Mouse (Mus musculus) central nervous system, embryonic 14 days (tissue): Measurements from ENCODE around the gene Wdr54. TPM values are rescaled to one million over a fixed set of nuclear protein-coding genes. Genes with fewer than 3 reads are reported as not detected.

Experiments
- polyA plus RNA-seq: library from polyadenylated mRNA; depleted of rRNA; stranded (reverse); fragments of >200 nt; gene quantifications from 2 replicates; pipeline ENCODE4 v1.2.3, GENCODE M21; 2012; rRNA removed

Gene Wdr54
- 22.1 and 23.0 TPM in 2 replicates for polyA plus RNA-seq

DNA sequence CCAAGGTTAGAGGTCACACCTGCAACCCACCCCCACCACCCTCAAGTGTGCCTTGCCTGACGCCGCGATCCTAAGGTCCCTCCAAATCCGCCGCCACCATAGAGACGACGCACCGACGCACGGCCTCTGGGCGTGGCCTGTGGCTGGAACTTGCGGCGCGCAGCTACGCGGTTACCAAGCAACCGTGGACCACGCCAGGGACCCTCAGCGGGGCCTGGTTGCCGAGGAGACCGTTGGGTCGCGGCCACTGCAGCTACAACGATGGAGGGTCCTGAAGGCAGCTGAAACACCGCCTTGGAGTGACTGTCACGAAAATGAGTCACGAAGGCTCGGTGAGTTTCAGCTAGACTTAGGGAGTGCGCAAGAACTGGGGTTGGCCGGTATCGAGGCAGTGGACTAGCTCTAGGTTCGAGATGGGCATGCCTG, at the start of gene Wdr54, which contains the start of gene 1700003E16Rik:
Wdr54 (minus strand) TSS at position 139 of the 426 bp plus-strand sequence.
1700003E16Rik (plus strand) TSS at position 146 of the 426 bp plus-strand sequence.

DNA sequence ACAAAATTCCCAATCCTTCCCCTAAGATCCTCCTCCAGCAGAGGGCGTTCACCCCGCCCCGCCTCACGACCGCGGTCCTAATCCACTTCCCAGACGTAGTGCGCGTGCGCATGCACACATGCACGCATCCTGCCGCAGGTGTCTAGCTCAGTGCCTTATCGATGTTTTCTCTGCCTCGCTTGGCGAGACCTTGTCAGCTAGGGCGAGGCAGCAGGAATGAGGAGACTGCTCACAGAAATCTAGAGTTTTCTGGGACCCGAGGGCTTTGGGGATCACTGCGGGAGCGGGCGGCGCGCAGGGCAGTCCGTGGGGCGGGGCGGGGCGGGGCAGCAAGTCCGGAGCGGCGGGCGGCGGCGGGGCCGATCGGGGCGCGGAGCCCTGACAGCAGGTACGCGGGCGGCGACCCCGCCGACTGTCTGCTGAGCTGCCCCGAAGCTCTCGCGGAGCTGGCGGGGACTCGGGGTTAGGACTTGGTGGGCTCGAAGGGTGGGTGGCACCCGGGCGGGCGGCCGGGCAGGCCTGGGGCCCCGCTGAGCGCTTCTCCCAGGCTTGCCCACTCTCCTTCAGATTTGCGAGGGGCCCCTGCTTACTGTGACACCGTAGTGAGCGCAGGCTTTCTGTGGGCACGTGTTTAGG, 9.5 kb upstream of the Wdr54 start, which contains the start of gene Dctn1:
Dctn1 (plus strand) TSS at position 314 of the 636 bp plus-strand sequence.

DNA sequence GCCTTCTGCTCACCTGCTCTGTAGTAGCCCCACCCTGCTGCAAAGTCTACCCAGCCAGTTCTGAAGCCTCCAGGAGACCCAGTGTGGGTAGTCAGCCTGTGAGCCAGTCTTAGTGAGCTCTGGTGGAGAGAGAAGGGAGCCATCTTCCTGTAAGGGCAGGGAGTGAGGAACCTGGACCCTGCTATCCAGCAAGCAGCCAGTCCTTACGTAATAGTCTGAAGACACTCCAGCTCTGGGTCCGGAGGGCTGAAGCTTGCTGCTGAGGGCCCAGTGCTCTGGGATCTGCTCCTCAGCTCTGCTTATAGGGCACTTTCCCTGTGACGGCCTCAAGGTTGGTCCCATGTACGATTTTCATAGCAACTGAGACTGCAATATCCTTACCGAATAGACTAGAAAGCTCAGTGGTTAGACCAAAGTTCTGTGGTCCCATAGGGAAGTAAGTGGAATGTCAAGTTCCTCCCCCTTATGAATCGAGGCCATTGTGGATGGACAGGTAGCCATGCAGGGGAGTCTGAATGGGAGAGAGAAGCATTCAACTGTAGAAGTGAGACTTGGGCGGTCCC, 21.2 kb downstream of the Wdr54 start, which contains the start of gene Rtkn:
Rtkn (plus strand) TSS at position 513 of the 563 bp plus-strand sequence.

DNA sequence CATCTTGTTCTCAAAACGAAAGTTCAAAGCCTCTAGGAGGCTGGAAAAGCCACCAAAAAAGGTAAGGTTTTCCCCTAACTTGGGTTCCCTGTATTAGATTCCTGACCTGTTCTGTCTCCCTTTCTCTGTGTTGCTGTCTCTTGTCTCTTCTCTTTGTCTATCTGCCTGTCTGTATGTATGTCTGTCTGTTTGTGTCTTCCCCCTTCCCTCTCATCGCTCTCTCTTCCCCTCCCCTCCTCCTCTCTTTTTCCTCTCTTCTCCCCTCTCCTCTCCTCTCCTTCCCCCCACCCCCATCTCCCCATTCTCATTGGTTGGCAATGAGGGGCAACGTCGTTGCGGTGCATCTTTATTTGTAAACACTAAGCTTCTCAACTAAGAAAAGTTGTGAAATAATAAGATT, 30.9 kb downstream of the Wdr54 start, which contains the start of gene Ino80b:
Ino80b (minus strand) TSS at position 101 of the 400 bp plus-strand sequence.

DNA sequence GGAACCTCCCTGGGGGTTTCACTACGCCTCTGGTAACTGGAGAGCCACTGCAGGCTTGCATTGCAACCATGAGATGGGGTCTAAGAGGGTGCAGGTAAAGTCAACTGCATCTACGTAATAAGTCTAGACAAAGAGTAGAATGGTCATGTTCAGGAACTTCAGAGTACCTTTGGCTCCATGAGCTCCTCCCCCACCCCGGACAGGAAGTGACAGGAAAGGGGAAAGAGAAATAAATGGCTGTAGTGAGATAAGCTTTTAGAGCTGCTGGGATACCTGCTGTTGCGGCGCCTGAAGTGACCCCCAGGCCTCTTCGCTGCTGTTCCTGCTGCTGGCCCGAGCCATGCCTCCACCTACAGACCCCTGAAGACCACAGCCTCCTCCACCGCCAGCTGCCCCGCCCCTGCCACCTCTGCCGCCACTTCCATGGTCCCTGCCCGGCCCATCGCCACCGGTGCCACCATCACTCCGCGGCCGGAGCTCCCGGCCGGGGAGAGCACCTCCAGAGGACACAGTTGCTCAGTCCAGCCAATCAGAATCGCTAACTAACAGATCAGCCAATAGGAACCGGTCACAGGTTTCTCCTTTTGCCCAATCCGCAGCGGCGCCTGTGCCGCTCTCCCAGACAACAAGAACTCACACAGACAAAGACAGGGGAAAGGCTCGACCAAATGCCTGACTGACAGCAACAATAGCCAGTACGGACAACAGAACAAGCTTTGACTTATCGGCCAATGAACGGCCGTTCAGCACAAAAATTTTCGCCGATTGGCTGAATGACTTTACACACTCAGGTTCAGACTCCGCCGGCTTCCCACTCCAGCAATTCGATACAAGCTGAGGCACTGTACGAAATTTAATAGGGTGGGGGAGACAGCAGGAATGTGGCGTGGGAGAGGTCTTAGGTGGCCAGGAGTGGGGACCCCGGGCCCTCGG, 35.0 kb downstream of the Wdr54 start, which contains the start of gene Wbp1:
Wbp1 (minus strand) TSS at position 630 of the 933 bp plus-strand sequence.

DNA sequence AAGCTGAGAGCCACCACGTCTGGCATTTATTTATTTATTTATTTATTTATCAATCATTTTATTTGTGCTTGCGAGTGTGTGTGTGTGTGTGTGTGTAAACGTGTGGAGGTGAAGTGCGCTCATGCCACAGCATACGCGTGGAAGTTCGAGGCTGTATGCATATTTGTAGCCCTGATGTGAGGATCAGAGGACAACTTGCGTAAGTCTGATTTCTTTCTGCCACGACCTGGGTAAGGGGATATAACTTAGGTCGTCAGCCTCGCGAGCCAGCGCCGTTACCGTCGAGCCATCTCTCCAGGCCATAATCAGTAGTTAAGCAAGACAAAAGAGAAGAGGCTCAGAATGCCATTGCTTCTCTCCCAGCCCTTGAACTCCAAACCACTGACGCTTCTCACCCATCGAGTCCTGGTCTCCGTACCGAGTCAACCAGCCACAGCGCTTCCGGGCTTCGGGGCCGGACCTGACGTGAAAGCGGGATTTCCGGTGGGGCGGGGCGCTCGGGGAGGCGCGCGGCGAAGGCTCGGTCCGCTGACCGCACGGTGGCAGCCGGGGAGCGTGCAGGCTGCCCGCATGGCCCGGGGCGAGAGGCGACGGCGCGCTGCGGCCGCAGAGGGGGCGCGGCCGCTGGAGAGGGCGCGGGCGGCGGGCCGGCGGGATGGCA, 41.1 kb downstream of the Wdr54 start, which contains the start of gene Mogs:
Mogs (plus strand) TSS at position 486 of the 661 bp plus-strand sequence.

DNA sequence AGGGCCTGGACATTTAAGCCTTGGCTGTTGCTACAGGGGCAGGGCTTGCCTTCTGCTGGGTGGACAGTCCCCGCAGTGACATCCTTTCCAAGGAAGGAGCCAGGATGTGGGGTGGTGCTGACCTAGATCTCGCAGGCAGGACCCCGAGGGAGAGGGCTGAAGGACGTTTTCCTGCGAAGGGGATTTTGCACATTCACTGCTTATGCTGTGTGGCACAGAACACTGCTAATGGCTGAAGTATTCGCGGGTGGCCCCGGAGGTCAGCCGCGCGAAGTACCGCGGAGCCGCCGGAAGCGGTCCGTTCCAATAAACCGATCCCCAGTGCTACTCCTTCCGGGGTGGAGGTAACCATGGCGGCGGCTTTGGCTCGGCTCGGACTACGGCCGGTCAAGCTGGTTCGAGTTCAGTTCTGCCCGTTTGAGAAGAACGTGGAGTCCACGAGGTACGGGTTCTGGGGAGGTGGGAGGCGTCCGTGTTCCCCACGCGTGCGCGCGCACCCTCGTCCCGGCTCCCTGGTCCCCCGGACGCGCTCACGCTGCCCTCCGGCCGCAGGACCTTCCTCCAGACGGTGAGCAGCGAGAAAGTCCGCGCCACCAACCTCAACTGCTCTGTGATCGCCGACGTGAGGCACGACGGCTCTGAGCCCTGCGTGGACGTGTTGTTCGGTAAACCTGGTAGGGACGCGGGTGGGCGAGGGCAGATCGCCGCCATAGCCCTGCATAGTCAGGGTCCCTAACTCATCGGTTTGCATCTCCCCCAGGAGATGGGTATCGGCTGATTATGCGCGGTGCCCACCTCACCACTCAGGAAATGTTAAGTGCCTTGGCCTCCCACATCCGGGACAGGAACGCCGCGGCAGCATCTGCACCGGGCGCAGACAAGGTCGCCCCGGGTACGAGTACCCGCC, 47.2 kb downstream of the Wdr54 start, which contains the start of gene Mrpl53:
Mrpl53 (plus strand) TSS at position 279 of the 907 bp plus-strand sequence.

DNA sequence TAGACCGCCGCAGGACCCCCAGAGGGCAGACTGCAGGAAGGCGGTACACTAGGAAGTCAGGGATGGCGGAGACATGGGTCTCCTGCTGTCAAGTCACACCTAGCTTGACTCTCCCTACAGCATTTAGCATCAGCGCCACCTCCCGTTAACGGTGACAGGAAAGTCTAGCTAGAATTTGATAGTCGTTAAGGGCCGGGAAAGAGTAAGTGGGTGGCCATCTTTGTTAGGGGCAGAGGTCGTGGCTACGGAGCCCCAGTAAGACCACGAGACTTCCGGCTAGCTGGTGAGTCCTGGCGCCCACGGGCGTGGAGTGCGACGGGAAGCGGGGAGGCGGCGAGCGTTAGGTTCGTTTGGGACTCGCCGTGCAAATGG, 54.9 kb downstream of the Wdr54 start, which contains the start of the genes Ccdc142 and Gm42688:
Ccdc142 (plus strand) TSS at position 286 of the 372 bp plus-strand sequence.
Gm42688 (plus strand) TSS at position 302 of the 372 bp plus-strand sequence.

Other genes with a start within 250 kb of the Wdr54 start
- gene Sema4f, start 216.6 kb downstream of the Wdr54 start, polyA plus RNA-seq, result 17.5 and 21.0 TPM in 2 replicates
- 0.12 and 0.28 TPM in 2 replicates for gene M1ap, start 209.5 kb downstream of the Wdr54 start, polyA plus RNA-seq
- gene Dok1, start 122.9 kb downstream of the Wdr54 start, polyA plus RNA-seq, result 3.2 and 7.1 TPM in 2 replicates
- gene Loxl3, start 122.2 kb downstream of the Wdr54 start, polyA plus RNA-seq, result 8.4 and 18.4 TPM in 2 replicates
- 306 and 308 TPM in 2 replicates for gene Aup1, start 101.9 kb downstream of the Wdr54 start, polyA plus RNA-seq
- 83.5 and 85.6 TPM in 2 replicates for gene Htra2, start 101.1 kb downstream of the Wdr54 start, polyA plus RNA-seq
- gene Dqx1, start 98.6 kb downstream of the Wdr54 start, polyA plus RNA-seq, result 1.4 and 1.5 TPM in 2 replicates
- gene Tlx2, start 86.1 kb downstream of the Wdr54 start, polyA plus RNA-seq, result 0.28 and 3.1 TPM in 2 replicates
- 62.5 and 64.1 TPM in 2 replicates for gene Pcgf1, start 78.5 kb downstream of the Wdr54 start, polyA plus RNA-seq
- gene Lbx2, start 70.0 kb downstream of the Wdr54 start, polyA plus RNA-seq, result 0.46 and 0.70 TPM in 2 replicates
- 8.7 and 9.8 TPM in 2 replicates for gene Ccdc142, start 54.8 kb downstream of the Wdr54 start, polyA plus RNA-seq
- 9.4 and 10.1 TPM in 2 replicates for gene Gm42688, start 54.8 kb downstream of the Wdr54 start, polyA plus RNA-seq
- 114 and 124 TPM in 2 replicates for gene Mrpl53, start 47.4 kb downstream of the Wdr54 start, polyA plus RNA-seq
- gene Mogs, start 40.9 kb downstream of the Wdr54 start, polyA plus RNA-seq, result 51.7 and 54.5 TPM in 2 replicates
- gene Wbp1, start 34.8 kb downstream of the Wdr54 start, polyA plus RNA-seq, result 283 and 344 TPM in 2 replicates
- 44.4 and 48.3 TPM in 2 replicates for gene Ino80b, start 31.0 kb downstream of the Wdr54 start, polyA plus RNA-seq
- 31.1 and 51.8 TPM in 2 replicates for gene Rtkn, start 20.9 kb downstream of the Wdr54 start, polyA plus RNA-seq
- gene 1700003E16Rik, start within 50 bp of the Wdr54 start, polyA plus RNA-seq, result 2.3 and 2.5 TPM in 2 replicates
- gene Dctn1, start 9.5 kb upstream of the Wdr54 start, polyA plus RNA-seq, result 202 and 214 TPM in 2 replicates
- 3.4 and 4.1 TPM in 2 replicates for gene Slc4a5, start 63.4 kb upstream of the Wdr54 start, polyA plus RNA-seq
- 18.8 and 20.9 TPM in 2 replicates for gene Mthfd2, start 169.5 kb upstream of the Wdr54 start, polyA plus RNA-seq
- 28.4 and 29.6 TPM in 2 replicates for gene Mob1a, start 169.6 kb upstream of the Wdr54 start, polyA plus RNA-seq
- 35.8 and 40.1 TPM in 2 replicates for gene Bola3, start 192.8 kb upstream of the Wdr54 start, polyA plus RNA-seq